Mouse (Mus musculus): ENCODE data around the gene Nrf1. TPM values are rescaled to one million over a fixed set of nuclear protein-coding genes. Genes with fewer than 3 reads are reported as not detected.

Nrf1 gene
- total RNA-seq, 2 experiments from 2014 or later, result 31.3 to 34.2 TPM

GRCm38 (mm10) chr6:30072476-30072875 is 24.7 kb downstream of the Nrf1 start:
- no peak for DNase-seq (ENCODE audit: low spot score in 2 of 2)

- DNase-seq (ENCODE audit: low spot score in 2 of 2), result no peak
These were observed 31.2 kb downstream of the Nrf1 start for GRCm38 (mm10) chr6:30078938-30079529.

- DNase-seq (ENCODE audit: low spot score in 2 of 2), result no peak
These were observed 33.6 kb downstream of the Nrf1 start for GRCm38 (mm10) chr6:30081339-30081738.

- DNase-seq (ENCODE audit: low spot score in 2 of 2), result no peak
These were observed 35.5 kb downstream of the Nrf1 start for GRCm38 (mm10) chr6:30083307-30083706.

- DNase-seq (ENCODE audit: low spot score in 2 of 2), result no peak
These were observed 37.6 kb downstream of the Nrf1 start for GRCm38 (mm10) chr6:30085351-30085750.

- no peak for DNase-seq (ENCODE audit: low spot score in 2 of 2)
These were observed 43.4 kb downstream of the Nrf1 start for GRCm38 (mm10) chr6:30091221-30091620.

GRCm38 (mm10) chr6:30092816-30093215 is 45.0 kb downstream of the Nrf1 start:
- no peak for DNase-seq (ENCODE audit: low spot score in 2 of 2)

GRCm38 (mm10) chr6:30101773-30102415 is 54.1 kb downstream of the Nrf1 start:
- no peak for DNase-seq (ENCODE audit: low spot score in 2 of 2)

- no peak for DNase-seq (ENCODE audit: low spot score in 2 of 2)
These were observed 58.3 kb downstream of the Nrf1 start for GRCm38 (mm10) chr6:30106091-30106490.

- DNase-seq (ENCODE audit: low spot score in 2 of 2), result no peak
These were observed 59.7 kb downstream of the Nrf1 start for GRCm38 (mm10) chr6:30107456-30107855.

- DNase-seq (ENCODE audit: low spot score in 2 of 2), result no peak
These were observed 62.2 kb downstream of the Nrf1 start for GRCm38 (mm10) chr6:30109820-30110502.

- DNase-seq (ENCODE audit: low spot score in 2 of 2), result no peak
These were observed 64.8 kb downstream of the Nrf1 start for GRCm38 (mm10) chr6:30112349-30113132.

- no peak for DNase-seq (ENCODE audit: low spot score in 2 of 2)
These were observed 66.3 kb downstream of the Nrf1 start for GRCm38 (mm10) chr6:30114101-30114500.

GRCm38 (mm10) chr6:30121152-30121551 is 73.4 kb downstream of the Nrf1 start:
- no peak for DNase-seq (ENCODE audit: low spot score in 2 of 2)

GRCm38 (mm10) chr6:30121600-30121999 is 73.8 kb downstream of the Nrf1 start:
- DNase-seq (ENCODE audit: low spot score in 2 of 2), result no peak

- DNase-seq (ENCODE audit: low spot score in 2 of 2), result no peak
These were observed 75.6 kb downstream of the Nrf1 start for GRCm38 (mm10) chr6:30123391-30123790.

GRCm38 (mm10) chr6:30126060-30126459 is 78.3 kb downstream of the Nrf1 start:
- DNase-seq (ENCODE audit: low spot score in 2 of 2), result no peak

- DNase-seq (ENCODE audit: low spot score in 2 of 2), result no peak
These were observed 79.0 kb downstream of the Nrf1 start for GRCm38 (mm10) chr6:30126766-30127165.

GRCm38 (mm10) chr6:30132399-30132798 is 84.6 kb downstream of the Nrf1 start:
- DNase-seq (ENCODE audit: low spot score in 2 of 2), result no peak

GRCm38 (mm10) chr6:30135590-30135989 is 87.8 kb downstream of the Nrf1 start:
- DNase-seq (ENCODE audit: low spot score in 2 of 2), result no peak

GRCm38 (mm10) chr6:30137227-30137626 is 89.4 kb downstream of the Nrf1 start:
- DNase-seq (ENCODE audit: low spot score in 2 of 2), result no peak
